Mouse (Mus musculus): ENCODE measurements at regions not wholly inside any gene's neighbourhood (a gene's known extent, or its start where the extent isn't known, plus 50 kb on each side); places are given as distances from the start of the nearest gene placed in this dataset.

DNA sequence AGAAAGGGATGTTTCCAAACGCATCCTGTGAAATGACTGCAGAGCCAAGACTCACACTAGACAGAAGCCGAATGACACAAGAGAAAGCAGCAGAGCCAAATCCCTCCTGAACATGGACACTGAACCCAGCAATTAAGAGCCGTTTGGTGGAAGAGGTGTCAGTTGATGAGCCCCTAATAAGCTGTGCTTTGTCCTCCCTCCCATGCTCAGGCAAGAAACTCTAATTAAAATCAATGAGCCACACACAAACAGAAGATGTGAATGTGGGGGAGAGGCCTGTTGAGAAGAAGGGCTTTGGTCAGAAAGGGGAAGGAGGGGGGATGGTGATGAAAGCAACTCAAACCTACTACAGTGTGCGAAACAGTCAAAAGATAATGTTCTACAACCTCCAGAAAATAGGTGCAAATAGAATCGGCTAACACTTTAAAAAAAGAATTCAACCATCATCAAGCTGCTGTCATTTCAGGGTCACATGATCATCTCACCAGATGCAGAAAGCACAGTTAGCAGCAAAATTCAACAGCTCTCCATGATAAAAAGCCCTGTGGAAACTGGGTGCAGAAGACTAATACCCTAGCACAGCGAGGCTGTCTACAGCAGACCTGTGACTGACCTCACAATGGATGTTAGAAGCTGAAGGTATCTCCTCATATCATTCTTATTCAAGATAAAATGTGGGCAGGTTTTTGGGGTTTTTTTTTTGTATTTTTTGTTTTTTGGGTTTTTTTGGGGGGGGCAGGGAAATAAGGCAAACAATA is 153.2 kb upstream of the Gm15217 start:
- no peak overlapping the region for H3ac ChIP-seq (ENCODE audit: control insufficient read depth, insufficient read length)
- TF ChIP-seq CEBPB (IDR thresholded peaks at IDR 0.05; ENCODE audit: insufficient read depth, poor library complexity, severe bottlenecking) (no peak), SRF (IDR thresholded peaks at IDR 0.05; ENCODE audit: control insufficient read depth, insufficient read length, low read depth) (no peak), POLR2AphosphoS2 (IDR thresholded peaks at IDR 0.05; ENCODE audit: insufficient read length, low read depth) (no peak), USF1 (IDR thresholded peaks at IDR 0.05; ENCODE audit: low read depth) (no peak), POLR2A (IDR thresholded peaks at IDR 0.05; ENCODE audit: insufficient read length, low read depth) (no peak), MYOD1 (IDR thresholded peaks at IDR 0.05; ENCODE audit: control insufficient read depth in 1 of 3, insufficient read length in 2 of 3, low read depth in 2 of 3) (no peak), TCF3 (IDR thresholded peaks at IDR 0.05; ENCODE audit: insufficient read length, low read depth) (no peak), E2F4 (IDR thresholded peaks at IDR 0.05; ENCODE audit: insufficient read depth) (no peak), MYOG (IDR thresholded peaks at IDR 0.05; ENCODE audit: control insufficient read depth in 1 of 3, insufficient read depth in 1 of 3, insufficient read length in 2 of 3, low read depth in 2 of 3) (no peak), REST (IDR thresholded peaks at IDR 0.05; ENCODE audit: insufficient read depth, insufficient read length) (no peak), MAX (IDR thresholded peaks at IDR 0.05; ENCODE audit: low read depth) (no peak), TCF12 (IDR thresholded peaks at IDR 0.05; ENCODE audit: insufficient read depth, poor library complexity, severe bottlenecking) (no peak)
- H3K27me3 ChIP-seq (ENCODE audit: control insufficient read depth, insufficient read depth, insufficient read length): no peaks in the 10 kb centered on the region
- H3K4me2 ChIP-seq (ENCODE audit: low read depth): no peak overlapping the region
- no peak overlapping the region for H3K4me3 ChIP-seq
- H3K36me3 ChIP-seq (ENCODE audit: control insufficient read depth, insufficient read depth): no peaks in the 10 kb centered on the region
- no peaks in the 10 kb centered on the region for H3K79me2 ChIP-seq (ENCODE audit: control insufficient read depth, insufficient read depth)

DNA sequence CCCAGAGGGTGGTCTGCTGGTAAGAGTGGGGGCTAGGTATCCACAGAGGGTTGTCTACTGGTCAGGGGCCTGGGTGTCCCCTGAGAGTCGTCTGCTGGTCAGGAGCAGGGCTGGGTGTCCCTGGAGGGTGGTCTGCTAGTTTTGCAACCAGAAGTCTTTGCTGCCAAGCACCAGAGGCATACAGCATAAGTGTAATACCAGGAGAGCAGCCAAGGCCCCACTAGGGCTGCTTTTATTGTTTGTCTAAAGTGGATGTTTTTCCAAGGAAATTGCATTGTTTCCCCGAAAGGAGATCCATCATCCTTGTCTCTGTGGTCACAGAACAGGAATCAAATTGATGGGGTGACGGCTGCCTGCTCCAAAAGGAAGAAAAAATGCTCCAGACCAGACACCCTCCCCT is 145.2 kb upstream of the Gm15217 start:
- TF ChIP-seq MAX (IDR thresholded peaks at IDR 0.05; ENCODE audit: low read depth) (no peak), POLR2A (IDR thresholded peaks at IDR 0.05; ENCODE audit: insufficient read length, low read depth) (no peak), TCF12 (IDR thresholded peaks at IDR 0.05; ENCODE audit: insufficient read depth, poor library complexity, severe bottlenecking) (no peak), E2F4 (IDR thresholded peaks at IDR 0.05; ENCODE audit: insufficient read depth) (no peak), MYOG (IDR thresholded peaks at IDR 0.05; ENCODE audit: control insufficient read depth in 1 of 3, insufficient read depth in 1 of 3, insufficient read length in 2 of 3, low read depth in 2 of 3) (no peak), POLR2AphosphoS2 (IDR thresholded peaks at IDR 0.05; ENCODE audit: insufficient read length, low read depth) (no peak)
- Histone ChIP-seq H3K4me3 (no peak overlapping the region), H3K36me3 (ENCODE audit: control insufficient read depth, insufficient read depth) (no peaks in the 10 kb centered on the region), H3K27me3 (ENCODE audit: control insufficient read depth, insufficient read depth, insufficient read length) (no peaks in the 10 kb centered on the region), H3ac (ENCODE audit: control insufficient read depth, insufficient read length) (no peak overlapping the region), H3K79me2 (ENCODE audit: control insufficient read depth, insufficient read depth) (no peaks in the 10 kb centered on the region), H3K4me2 (ENCODE audit: low read depth) (no peak overlapping the region)

DNA sequence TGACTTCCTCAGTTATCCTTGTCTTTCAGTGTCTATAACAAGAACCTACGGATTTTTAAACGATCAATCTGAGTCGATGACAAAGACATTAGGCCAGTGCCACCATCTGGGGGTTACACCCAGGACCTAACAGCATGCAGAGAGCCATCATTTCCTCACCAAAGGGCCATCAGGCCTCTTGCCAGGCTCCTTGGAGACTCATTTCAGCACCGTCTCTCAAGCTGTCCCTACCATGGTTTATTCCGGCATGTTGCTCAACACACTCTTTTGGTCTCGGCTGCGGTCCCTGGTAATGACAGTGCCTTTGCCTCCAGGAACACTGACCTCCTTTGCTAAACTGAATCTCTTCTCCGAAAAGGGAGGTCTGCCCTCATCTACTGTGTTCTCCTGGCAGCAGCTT is 144.4 kb upstream of the Gm15217 start:
- H3K4me3 ChIP-seq: no peak overlapping the region
- H3ac ChIP-seq (ENCODE audit: control insufficient read depth, insufficient read length): no peak overlapping the region
- no peak overlapping the region for H3K4me2 ChIP-seq (ENCODE audit: low read depth)
- H3K79me2 ChIP-seq (ENCODE audit: control insufficient read depth, insufficient read depth): no peaks in the 10 kb centered on the region
- no peaks in the 10 kb centered on the region for H3K36me3 ChIP-seq (ENCODE audit: control insufficient read depth, insufficient read depth)
- H3K27me3 ChIP-seq (ENCODE audit: control insufficient read depth, insufficient read depth, insufficient read length): no peaks in the 10 kb centered on the region
- TF ChIP-seq POLR2A (IDR thresholded peaks at IDR 0.05; ENCODE audit: insufficient read length, low read depth) (no peak), MYOD1 (IDR thresholded peaks at IDR 0.05; ENCODE audit: control insufficient read depth in 1 of 3, insufficient read length in 2 of 3, low read depth in 2 of 3) (no peak), E2F4 (IDR thresholded peaks at IDR 0.05; ENCODE audit: insufficient read depth) (no peak)

DNA sequence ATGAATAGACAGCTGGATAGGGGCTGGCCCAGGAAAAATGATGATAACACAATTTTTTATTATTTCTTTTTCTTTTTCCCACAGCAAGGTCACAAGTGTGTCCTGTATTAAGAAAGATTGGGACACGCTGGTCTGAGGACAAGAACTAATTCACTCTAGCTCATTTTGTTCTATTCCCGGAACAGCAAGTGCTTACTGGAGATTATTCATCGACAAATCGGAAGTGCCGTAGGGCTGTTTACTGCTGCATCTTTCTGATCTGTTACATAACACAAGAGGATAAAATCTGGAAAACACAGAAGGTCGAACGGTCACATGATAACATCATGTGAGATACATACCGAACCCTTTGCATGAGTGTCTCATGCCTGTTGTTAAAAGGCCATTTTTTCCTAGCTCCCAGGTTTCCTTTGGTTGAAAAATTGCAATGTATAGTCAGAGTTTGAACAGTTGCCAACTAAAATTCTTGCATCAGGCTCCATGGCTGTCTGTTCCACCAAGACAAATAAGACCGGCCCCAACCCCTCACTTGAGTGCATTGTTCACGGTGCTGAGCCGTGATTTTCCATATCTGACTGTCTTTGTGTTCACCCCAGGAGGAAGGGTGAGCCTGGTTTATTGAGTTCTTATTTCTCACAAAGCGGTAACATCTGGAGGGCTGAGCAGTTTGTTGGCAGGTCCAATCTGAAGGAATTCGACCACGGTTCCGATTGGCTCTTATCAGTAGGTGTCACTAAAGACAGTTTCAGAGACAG is 139.0 kb upstream of the Gm15217 start:
- Histone ChIP-seq H3K79me2 (ENCODE audit: control insufficient read depth, insufficient read depth) (no peaks in the 10 kb centered on the region), H3K36me3 (ENCODE audit: control insufficient read depth, insufficient read depth) (no peaks in the 10 kb centered on the region), H3K4me2 (ENCODE audit: low read depth) (no peak overlapping the region), H3ac (ENCODE audit: control insufficient read depth, insufficient read length) (no peak overlapping the region), H3K27me3 (ENCODE audit: control insufficient read depth, insufficient read depth, insufficient read length) (no peaks in the 10 kb centered on the region), H3K4me3 (no peak overlapping the region)
- no peak for TF ChIP-seq E2F4 (IDR thresholded peaks at IDR 0.05; ENCODE audit: insufficient read depth)
- TF ChIP-seq REST (IDR thresholded peaks at IDR 0.05; ENCODE audit: insufficient read depth, insufficient read length): no peak
- no peak for TF ChIP-seq TCF12 (IDR thresholded peaks at IDR 0.05; ENCODE audit: insufficient read depth, poor library complexity, severe bottlenecking)
- no peak for TF ChIP-seq SRF (IDR thresholded peaks at IDR 0.05; ENCODE audit: control insufficient read depth, insufficient read length, low read depth)
- no peak for TF ChIP-seq TCF3 (IDR thresholded peaks at IDR 0.05; ENCODE audit: insufficient read length, low read depth)
- no peak for TF ChIP-seq CEBPB (IDR thresholded peaks at IDR 0.05; ENCODE audit: insufficient read depth, poor library complexity, severe bottlenecking)
- TF ChIP-seq POLR2AphosphoS2 (IDR thresholded peaks at IDR 0.05; ENCODE audit: insufficient read length, low read depth): no peak

GRCm38 (mm10) chr14:46240896-46241295 is 138.3 kb upstream of the Gm15217 start:
- no peak overlapping the region for H3K4me3 ChIP-seq
- no peak overlapping the region for H3K4me2 ChIP-seq (ENCODE audit: low read depth)
- no peaks in the 10 kb centered on the region for H3K36me3 ChIP-seq (ENCODE audit: control insufficient read depth, insufficient read depth)
- H3K27me3 ChIP-seq (ENCODE audit: control insufficient read depth, insufficient read depth, insufficient read length): no peaks in the 10 kb centered on the region
- TF ChIP-seq SRF (IDR thresholded peaks at IDR 0.05; ENCODE audit: control insufficient read depth, insufficient read length, low read depth) (no peak), REST (IDR thresholded peaks at IDR 0.05; ENCODE audit: insufficient read depth, insufficient read length) (no peak), E2F4 (IDR thresholded peaks at IDR 0.05; ENCODE audit: insufficient read depth) (no peak), MYOD1 (IDR thresholded peaks at IDR 0.05; ENCODE audit: control insufficient read depth in 1 of 3, insufficient read length in 2 of 3, low read depth in 2 of 3) (no peak), POLR2AphosphoS2 (IDR thresholded peaks at IDR 0.05; ENCODE audit: insufficient read length, low read depth) (no peak), USF1 (IDR thresholded peaks at IDR 0.05; ENCODE audit: low read depth) (no peak), TCF3 (IDR thresholded peaks at IDR 0.05; ENCODE audit: insufficient read length, low read depth) (no peak), POLR2A (IDR thresholded peaks at IDR 0.05; ENCODE audit: insufficient read length, low read depth) (no peak), MYOG (IDR thresholded peaks at IDR 0.05; ENCODE audit: control insufficient read depth in 1 of 3, insufficient read depth in 1 of 3, insufficient read length in 2 of 3, low read depth in 2 of 3) (no peak), CEBPB (IDR thresholded peaks at IDR 0.05; ENCODE audit: insufficient read depth, poor library complexity, severe bottlenecking) (no peak), MAX (IDR thresholded peaks at IDR 0.05; ENCODE audit: low read depth) (no peak), TCF12 (IDR thresholded peaks at IDR 0.05; ENCODE audit: insufficient read depth, poor library complexity, severe bottlenecking) (no peak)
- H3K79me2 ChIP-seq (ENCODE audit: control insufficient read depth, insufficient read depth): no peaks in the 10 kb centered on the region
- no peak overlapping the region for H3ac ChIP-seq (ENCODE audit: control insufficient read depth, insufficient read length)

Measured in myocyte (in vitro differentiated cells).